Mouse (Mus musculus) stomach, postnatal 0 days (tissue): Measurements from ENCODE around the gene Rapgef1.
A peak's percentile ranks its signal among the peaks of the same experiment; 100 is the strongest.

Experiments
- CTCF ChIP-seq: IDR thresholded peaks from 2 replicates; pipeline ENCODE4 v1.5.1; 2016; ENCODE audit warnings: antibody characterized with exemption, low read depth, mild to moderate bottlenecking, moderate library complexity
- EP300 ChIP-seq: optimal IDR thresholded peaks from 2 replicates; pipeline ENCODE3; 2016; ENCODE audit warnings: antibody characterized with exemption

DNA sequence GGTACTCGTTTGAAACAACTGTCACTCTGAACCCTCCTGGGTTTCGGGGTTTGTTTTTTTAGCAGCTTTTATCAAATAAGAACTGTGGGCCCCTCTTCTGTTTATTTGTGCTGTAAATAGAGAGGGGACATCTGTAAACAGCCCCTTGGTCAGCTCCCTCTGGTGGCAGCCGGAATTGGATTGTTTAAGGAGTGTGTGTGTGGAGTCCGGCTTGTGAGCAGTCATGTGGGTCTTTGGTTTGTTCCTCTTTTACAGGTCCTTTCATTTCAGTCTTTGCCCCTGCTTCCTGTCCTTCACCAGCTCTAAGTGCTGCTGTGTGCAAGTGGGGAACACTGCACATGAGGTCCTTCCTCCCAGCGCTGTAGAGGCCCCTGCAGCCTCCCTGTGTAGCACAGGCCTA is 119.8 kb downstream of the Rapgef1 start:
- peak; percentile 48 for TF ChIP-seq CTCF
- TF ChIP-seq EP300: no peak
